Mouse (Mus musculus): ENCODE results near the gene Stard10.

DNA sequence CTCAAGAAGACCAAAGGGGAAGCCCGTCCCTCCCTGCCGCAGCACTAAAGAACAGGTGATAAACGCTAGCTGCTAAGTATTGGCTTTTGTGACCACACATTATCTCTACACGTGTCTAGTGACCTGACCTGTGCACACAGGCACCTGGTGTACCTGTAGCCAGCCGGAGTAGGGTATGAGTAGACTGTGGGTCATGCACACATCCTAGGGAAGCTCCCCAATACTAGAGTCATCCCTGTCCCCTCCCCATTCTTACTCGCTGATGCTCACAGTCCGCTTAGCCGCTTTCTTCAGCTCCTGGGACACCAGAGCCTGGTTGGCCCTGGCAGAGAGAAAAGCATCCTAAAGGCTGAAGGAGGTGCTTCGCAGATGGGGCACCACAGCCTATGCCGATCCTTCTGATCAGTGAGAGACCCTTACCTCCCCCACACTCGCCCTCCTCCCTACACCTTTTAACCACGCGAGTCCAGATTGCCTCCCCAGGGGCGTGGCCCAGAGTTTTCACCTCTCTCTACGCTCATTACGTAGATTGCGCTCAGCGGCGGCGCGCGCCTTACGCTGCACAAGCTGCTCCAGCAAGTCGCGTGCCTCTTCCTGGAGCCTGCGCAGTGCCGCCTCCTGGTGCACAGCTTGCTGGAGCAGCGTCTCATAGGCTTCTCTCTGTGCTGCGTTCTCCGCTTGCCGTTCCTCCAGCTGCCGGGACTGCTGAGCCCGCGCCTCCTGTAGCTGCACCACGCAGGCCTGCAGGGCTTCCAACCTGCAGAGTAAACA is 20.4 kb upstream of the Stard10 start:
- TF ChIP-seq CTCF (IDR thresholded peaks at IDR 0.05; ENCODE audit: insufficient read depth, low read depth, low read length): no peak
- no peak for TF ChIP-seq POLR2A (IDR thresholded peaks at IDR 0.05; ENCODE audit: insufficient read depth, low read depth, low read length)

Measured in olfactory bulb, adult 2 months (tissue).